Mouse (Mus musculus) left cerebral cortex, postnatal 14 days (tissue): Measurements from ENCODE around the gene Spata3. TPM values are rescaled to one million over a fixed set of nuclear protein-coding genes. Genes with fewer than 3 reads are reported as not detected.
"Not testable (repeated sequence)": the region's sequence is repeated elsewhere in the genome, so short reads cannot be mapped to it uniquely, and the experiment has no call there.

Source experiments
- DNase-seq, 2 experiments: peaks; one replicate each; pipeline ENCODE4 v3.0.0; 2021 to 2022; ENCODE audit warnings: low spot score in 2 of 2, mixed read lengths in 1 of 2
- intact Hi-C: fragments of 180-260 bp; cut with DNase I; formaldehyde crosslinking; loops from one replicate; pipeline ENCODE4 v1.15.1; 2025
- long read RNA-seq, 2 experiments: library from polyadenylated mRNA; stranded (forward); transcript quantifications; one replicate each; pipeline ENCODE4 v2.0.0; 2021
- total RNA-seq, 2 experiments: library from RNA; stranded (reverse); gene quantifications; 2 replicates each; pipeline ENCODE4 v1.2.3; 2021

Spata3 gene
- total RNA-seq = under 1 TPM; 0.46 to 0.47 TPM
- long read RNA-seq, experiment 1 = 0 reads
- long read RNA-seq, experiment 2, partial matches to known transcripts = 0 of 2 reads
- long read RNA-seq, experiment 2, other reads (novel, unspliced or antisense) = 2 of 2 reads

GRCm38 (mm10) chr1:86016516-86016915, at the start of gene Spata3:
TSS of gene Spata3 (plus strand) at chr1:86016816.
- intact Hi-C loops = no loop called here
- no peak for DNase-seq

GRCm38 (mm10) chr1:85969081-85969480, 47.5 kb upstream of the Spata3 start:
- DNase-seq = no peak
- intact Hi-C loops = no loop called here

- DNase-seq = peak; percentile 46 to 67
- intact Hi-C loops = no loop called here
Measured at GRCm38 (mm10) chr1:85969519-85969918, 47.1 kb upstream of the Spata3 start.

- DNase-seq = no peak
- intact Hi-C loops = no loop called here
Measured at GRCm38 (mm10) chr1:85971070-85971469, 45.5 kb upstream of the Spata3 start.

GRCm38 (mm10) chr1:85972341-85972740, 44.3 kb upstream of the Spata3 start:
- intact Hi-C loops = no loop called here
- DNase-seq = no peak

GRCm38 (mm10) chr1:85973468-85973877, 43.1 kb upstream of the Spata3 start:
- DNase-seq = no peak
- intact Hi-C loops = no loop called here

GRCm38 (mm10) chr1:85977709-85978108, 38.9 kb upstream of the Spata3 start:
- intact Hi-C loops = no loop called here
- DNase-seq = no peak

- intact Hi-C loops = no loop called here
- no peak for DNase-seq
Measured at GRCm38 (mm10) chr1:85981738-85982357, 34.8 kb upstream of the Spata3 start.

- intact Hi-C loops = no loop called here
- no peak for DNase-seq
Measured at GRCm38 (mm10) chr1:85985784-85986183, 30.8 kb upstream of the Spata3 start.

- no peak for DNase-seq
- intact Hi-C loops = no loop called here
Measured at GRCm38 (mm10) chr1:85988351-85988750, 28.3 kb upstream of the Spata3 start.

GRCm38 (mm10) chr1:85988882-85989281, 27.7 kb upstream of the Spata3 start:
- intact Hi-C loops, DNase-seq: not testable (repeated sequence)

GRCm38 (mm10) chr1:85992175-85992574, 24.4 kb upstream of the Spata3 start:
- intact Hi-C loops = no loop called here
- DNase-seq = no peak

- intact Hi-C loops = no loop called here
- no peak for DNase-seq
Measured at GRCm38 (mm10) chr1:85993541-85993940, 23.1 kb upstream of the Spata3 start.

GRCm38 (mm10) chr1:85997221-85997620, 19.4 kb upstream of the Spata3 start:
- intact Hi-C loops = no loop called here
- no peak for DNase-seq

GRCm38 (mm10) chr1:85998012-85998411, 18.6 kb upstream of the Spata3 start:
- DNase-seq = no peak
- intact Hi-C loops = no loop called here

- peak; percentile 24 to 32 for DNase-seq
- intact Hi-C loops = no loop called here
Measured at GRCm38 (mm10) chr1:85999853-86000570, 16.6 kb upstream of the Spata3 start.

- intact Hi-C loops = no loop called here
- no peak for DNase-seq
Measured at GRCm38 (mm10) chr1:86005540-86005939, 11.1 kb upstream of the Spata3 start.

- DNase-seq = no peak
- intact Hi-C loops = no loop called here
Measured at GRCm38 (mm10) chr1:86006040-86006439, 10.6 kb upstream of the Spata3 start.

- intact Hi-C loops = loop anchor here (1.0 to 2.0 kb wide), 2 partner anchors 73 to 154 kb away; no protein-coding TSS in a partner anchor
- DNase-seq = peak; percentile 94 to 96
Measured at GRCm38 (mm10) chr1:86007778-86008177, 8.8 kb upstream of the Spata3 start.

- intact Hi-C loops = not testable (repeated sequence)
Measured at GRCm38 (mm10) chr1:86015758-86016157, 858 bp upstream of the Spata3 start.

More at GRCm38 (mm10) chr1:86015758-86016157, 858 bp upstream of the Spata3 start:
- DNase-seq = not testable (repeated sequence)
